Mouse (Mus musculus) stomach, embryonic 14.5 days (tissue): ENCODE results near the gene Mrrf. TPM values are rescaled to one million over a fixed set of nuclear protein-coding genes. Genes with fewer than 3 reads are reported as not detected.

Experiments used
- ATAC-seq: fragments of 200-750 bp; cut with Nextera tagmentation; 2 replicates; pipeline ENCODE4 v1.8.0; 2017; ENCODE audit warnings: low read depth, moderate TSS enrichment; ENCODE audit not compliant: insufficient number of reproducible peaks, insufficient read depth, low FRiP score
- H3K27ac ChIP-seq: fragments of 300-500 bp; sonication (generic); 2 replicates; pipeline ENCODE4 v1.5.1; 2014; ENCODE audit warnings: mild to moderate bottlenecking, low read length, moderate library complexity, mixed read lengths
- H3K27me3 ChIP-seq: fragments of 300-500 bp; sonication (generic); 2 replicates; pipeline ENCODE4 v1.6.1; 2014; ENCODE audit warnings: low read length, control low read depth, mixed read lengths; ENCODE audit not compliant: control insufficient read depth, insufficient read depth
- H3K36me3 ChIP-seq: fragments of 300-500 bp; sonication (generic); 2 replicates; pipeline ENCODE4 v1.6.1; 2014; ENCODE audit warnings: mild to moderate bottlenecking, control low read depth, low read length, moderate library complexity, mixed read lengths; ENCODE audit not compliant: control insufficient read depth, insufficient read depth
- H3K4me1 ChIP-seq: fragments of 300-500 bp; sonication (generic); 2 replicates; pipeline ENCODE4 v1.6.1; 2014; ENCODE audit warnings: low read length, control low read depth, mixed read lengths; ENCODE audit not compliant: control insufficient read depth, insufficient read depth
- H3K4me2 ChIP-seq: fragments of 300-500 bp; sonication (generic); replicated peaks from 2 replicates; pipeline ENCODE4 v1.6.1; 2014; ENCODE audit warnings: low read depth, low read length, control low read depth
- H3K4me3 ChIP-seq: fragments of 300-500 bp; sonication (generic); 2 replicates; pipeline ENCODE4 v1.5.1; 2014; ENCODE audit warnings: low read depth, low read length, control low read depth
- H3K9ac ChIP-seq: fragments of 300-500 bp; sonication (generic); replicated peaks from 2 replicates; pipeline ENCODE4 v1.6.1; 2014; ENCODE audit warnings: low read depth, mild to moderate bottlenecking, control low read depth, low read length, moderate library complexity, mixed read lengths
- H3K9me3 ChIP-seq: fragments of 300-500 bp; sonication (generic); 2 replicates; pipeline ENCODE4 v1.6.1; 2016; ENCODE audit warnings: low read depth, low read length, control low read depth; ENCODE audit not compliant: control insufficient read depth
- WGBS: fragments of 180-500 bp; shearing (Covaris S2); extraction: QIAGEN DNeasy Blood & Tissue Kit; methylation state at CpG from one replicate; pipeline ENCODE4 v1.1.7; 2014; 5-methylcytosine and 5-hydroxymethylcytosine counted together
- polyA plus RNA-seq: library from polyadenylated mRNA; unstranded; fragments of >200 nt; fragmentation: Nextera tagmentation; extraction: Ambion mirVana; gene quantifications from 2 replicates; pipeline ENCODE4 v1.2.1, GENCODE M21; 2014

Mrrf gene
- polyA plus RNA-seq, 1 experiment from 2014 or later: 33.8 TPM

DNA sequence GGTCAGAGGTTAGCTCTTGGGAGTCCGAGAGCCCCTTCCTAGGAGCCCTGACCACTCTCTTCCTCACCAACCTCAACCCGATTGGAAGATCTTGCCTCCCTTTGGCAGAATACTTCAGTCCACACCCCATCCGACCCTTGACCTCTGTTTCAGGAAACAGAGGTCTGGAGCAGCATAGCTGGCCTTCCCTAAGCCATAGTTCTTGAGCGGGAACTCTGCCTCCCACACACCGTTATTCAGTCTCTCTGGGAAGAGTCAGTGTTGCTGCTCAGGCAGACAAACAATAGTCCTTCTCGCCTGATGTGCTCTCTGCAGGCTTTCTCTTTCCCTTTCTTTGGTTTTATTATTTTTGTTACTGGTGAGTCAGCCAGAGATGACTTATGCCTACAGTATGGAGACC lies 36.5 kb upstream of the Mrrf start:
- Histone ChIP-seq H3K4me1 (peaks cover 17% of the 10 kb centered on the region; the same call in 1 of the 2 replicates), H3K36me3 (no peaks in the 10 kb centered on the region), H3K4me3 (no peak overlapping the region), H3K27me3 (peaks cover 83% of the 10 kb centered on the region), H3K27ac (no peak overlapping the region), H3K9me3 (no peaks in the 10 kb centered on the region), H3K4me2 (no peak overlapping the region), H3K9ac (no peak overlapping the region)
- WGBS: 18% methylated on average over 6 of the region's 6 CpGs
- ATAC-seq: no peak

DNA sequence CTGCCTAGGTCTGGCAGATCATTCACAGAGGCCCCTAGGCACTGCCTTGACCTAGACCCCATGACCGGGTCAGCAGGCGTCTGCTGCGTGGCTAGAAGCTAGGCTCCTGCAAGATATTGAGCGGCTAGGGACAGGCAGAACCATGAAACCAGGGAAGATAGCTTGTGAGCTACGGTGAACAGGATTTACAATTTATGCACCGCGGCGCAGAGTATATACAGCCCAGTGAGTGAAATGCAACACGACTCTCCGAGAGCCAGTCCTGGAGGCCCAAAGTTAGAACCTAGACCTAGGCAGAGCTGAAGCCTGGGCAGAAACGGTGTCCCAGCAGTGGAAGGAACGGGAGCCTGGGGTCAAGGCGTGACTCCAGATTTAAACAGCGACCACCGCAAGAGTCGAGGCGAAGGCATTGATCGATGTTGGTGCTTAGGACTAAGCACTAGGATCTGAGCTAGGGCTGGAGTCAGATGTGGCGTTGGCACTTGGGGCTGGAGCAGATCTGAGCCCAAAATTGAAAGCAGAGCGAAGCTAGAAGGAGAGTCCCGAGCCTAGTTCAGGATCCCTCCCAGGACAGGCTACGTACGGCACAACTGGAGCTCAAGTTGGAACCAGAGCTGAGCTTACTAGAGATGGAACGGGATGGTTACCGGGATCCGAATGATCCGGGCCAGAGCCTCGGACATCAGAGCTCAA lies 34.2 kb upstream of the Mrrf start:
- H3K27me3 ChIP-seq: peaks cover 79% of the 10 kb centered on the region
- peaks cover 23% of the 10 kb centered on the region for H3K4me1 ChIP-seq
- no peak overlapping the region for H3K9ac ChIP-seq
- no peak overlapping the region for H3K4me2 ChIP-seq
- H3K9me3 ChIP-seq: no peaks in the 10 kb centered on the region
- H3K4me3 ChIP-seq: peak overlapping the region; percentile 11; the same call in 1 of the 2 replicates
- no peak overlapping the region for H3K27ac ChIP-seq
- ATAC-seq: no peak; the same call in 1 of the 2 replicates
- H3K36me3 ChIP-seq: no peaks in the 10 kb centered on the region
- WGBS: 5% methylated on average over 28 of the region's 28 CpGs

DNA sequence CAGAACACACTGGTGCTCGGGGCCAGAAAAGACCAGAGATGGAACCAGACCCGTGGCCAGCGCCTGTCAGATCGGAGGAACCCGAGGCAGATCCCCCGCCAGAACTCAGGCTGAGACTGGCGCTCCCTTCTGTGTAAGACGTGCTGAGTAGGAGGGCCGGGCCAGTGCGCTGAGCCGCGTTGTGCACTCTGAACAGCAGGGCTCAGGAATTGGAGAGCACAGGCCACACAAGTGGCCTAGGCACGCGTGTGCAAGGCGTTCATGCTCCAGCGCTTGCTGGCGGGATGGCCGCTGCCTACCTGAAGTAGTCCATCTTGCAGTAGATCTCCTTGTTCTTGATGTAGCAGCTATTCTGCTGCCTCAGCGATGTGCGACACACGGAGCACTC lies 33.6 kb upstream of the Mrrf start:
- ATAC-seq: no peak

DNA sequence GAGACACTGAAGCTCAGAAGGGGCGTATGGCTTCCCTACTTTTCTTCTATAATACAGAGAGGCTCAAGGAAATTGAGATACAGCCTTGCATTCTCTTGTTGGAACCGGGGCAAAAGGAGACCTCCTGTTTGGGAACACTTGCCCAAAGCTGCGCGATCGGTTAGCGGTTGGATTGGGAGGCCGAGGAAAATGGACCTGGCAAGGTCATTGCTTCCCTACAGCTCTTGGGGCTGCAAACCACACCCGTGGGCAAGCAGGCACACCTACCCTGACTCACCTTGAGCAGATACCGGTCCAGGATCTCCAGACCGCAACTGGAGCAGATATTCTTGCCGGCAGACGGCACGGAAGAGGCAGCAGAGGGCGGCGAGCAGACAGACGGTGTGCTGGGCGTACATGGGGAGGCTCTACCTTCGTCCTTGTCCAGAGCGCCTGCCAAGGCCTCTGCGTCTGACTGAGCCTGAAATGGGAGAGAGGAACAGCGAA lies 33.1 kb upstream of the Mrrf start:
- Histone ChIP-seq H3K9ac (no peak overlapping the region), H3K4me3 (peak overlapping the region; percentile 30), H3K9me3 (no peaks in the 10 kb centered on the region), H3K27me3 (peaks cover 79% of the 10 kb centered on the region), H3K36me3 (no peaks in the 10 kb centered on the region), H3K27ac (no peak overlapping the region), H3K4me1 (peaks cover 23% of the 10 kb centered on the region), H3K4me2 (peak overlapping the region; percentile 23; the same call in 1 of the 2 replicates)
- 3% methylated on average over 21 of the region's 21 CpGs for WGBS
- no peak for ATAC-seq

More for the DNA sequence above, 33.6 kb upstream of the Mrrf start:
- no peaks in the 10 kb centered on the region for H3K9me3 ChIP-seq
- H3K27me3 ChIP-seq: peaks cover 81% of the 10 kb centered on the region
- no peak overlapping the region for H3K27ac ChIP-seq
- H3K4me2 ChIP-seq: no peak overlapping the region
- peaks cover 23% of the 10 kb centered on the region for H3K4me1 ChIP-seq
- H3K36me3 ChIP-seq: no peaks in the 10 kb centered on the region
- H3K9ac ChIP-seq: no peak overlapping the region
- H3K4me3 ChIP-seq: peak overlapping the region; percentile 30; the same call in 1 of the 2 replicates
- WGBS: 4% methylated on average over 21 of the region's 21 CpGs

DNA sequence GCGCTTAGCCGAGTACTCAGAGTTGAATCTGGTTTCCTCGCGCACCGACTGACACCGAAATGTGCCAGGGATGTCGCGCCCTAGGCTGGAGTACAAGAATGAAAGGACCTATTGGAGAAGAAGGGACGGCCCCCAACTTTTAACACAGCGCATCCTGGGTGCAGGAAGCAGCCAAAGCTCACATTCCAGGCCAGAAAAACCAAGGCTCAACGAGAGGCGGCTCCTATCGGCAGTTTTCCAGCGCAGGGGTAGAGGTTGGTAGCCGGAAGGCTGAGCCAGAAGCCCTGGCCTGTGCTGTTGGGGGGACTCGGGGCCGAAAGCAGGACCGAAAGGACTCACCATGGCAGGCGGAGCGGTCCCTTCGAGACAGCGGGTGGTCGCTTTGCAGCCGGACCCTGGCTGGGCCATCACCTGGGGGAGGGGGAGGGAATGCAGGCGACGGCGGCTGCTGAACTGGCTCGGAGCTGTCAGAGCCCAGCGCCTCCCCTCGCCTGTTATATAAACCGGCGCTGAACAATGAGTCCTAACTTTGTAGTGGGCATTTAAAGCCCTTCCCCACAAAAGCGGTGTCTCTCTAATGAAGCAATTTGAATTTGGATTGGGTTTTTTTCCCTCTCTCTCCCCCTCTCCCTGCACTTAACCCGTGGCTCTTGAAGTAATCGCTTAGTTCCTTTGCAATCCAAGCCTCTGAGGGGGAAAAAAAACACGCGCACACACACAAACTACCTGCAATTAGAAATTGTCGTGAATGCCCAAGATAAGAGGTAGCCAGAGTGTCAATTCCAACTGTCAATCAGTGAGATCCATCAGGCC lies 32.4 kb upstream of the Mrrf start:
- ATAC-seq: no peak
- H3K36me3 ChIP-seq: no peaks in the 10 kb centered on the region
- no peaks in the 10 kb centered on the region for H3K9me3 ChIP-seq
- H3K4me1 ChIP-seq: peaks cover 23% of the 10 kb centered on the region
- peak overlapping the region; percentile 23; the same call in 1 of the 2 replicates for H3K4me2 ChIP-seq
- no peak overlapping the region for H3K27ac ChIP-seq
- no peak overlapping the region for H3K9ac ChIP-seq
- peaks cover 73% of the 10 kb centered on the region for H3K27me3 ChIP-seq
- peak overlapping the region; percentile 30 for H3K4me3 ChIP-seq
- WGBS: under 1% methylated on average over 38 of the region's 38 CpGs

DNA sequence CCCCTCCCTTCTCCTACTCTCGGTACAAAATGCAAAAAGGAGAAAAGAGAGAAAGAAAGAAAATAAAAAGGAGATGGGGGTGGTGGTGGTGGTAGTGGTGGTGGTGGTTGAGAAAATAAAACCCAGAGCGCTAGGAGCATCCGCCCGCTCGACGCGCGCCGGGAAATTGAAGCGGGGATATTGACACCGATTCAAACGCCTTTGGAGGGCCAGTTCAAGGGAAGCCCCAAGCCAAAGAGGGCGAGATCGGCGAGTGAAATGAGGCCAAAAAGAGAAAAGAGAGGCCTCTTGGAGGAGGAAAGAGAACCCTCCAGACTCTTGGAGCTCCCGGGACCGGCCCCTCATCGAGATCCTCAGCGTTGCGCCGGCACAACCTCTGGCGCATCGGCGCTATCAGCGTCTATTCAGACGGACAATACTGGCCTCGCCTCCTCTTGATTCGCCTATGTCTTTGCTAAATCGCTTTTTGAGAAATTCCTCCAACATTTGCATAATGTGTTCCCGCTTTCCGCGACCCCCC lies 31.7 kb upstream of the Mrrf start:
- H3K9ac ChIP-seq: no peak overlapping the region
- peaks cover 69% of the 10 kb centered on the region for H3K27me3 ChIP-seq
- H3K4me1 ChIP-seq: peaks cover 23% of the 10 kb centered on the region
- no peaks in the 10 kb centered on the region for H3K9me3 ChIP-seq
- ATAC-seq: no peak
- H3K4me3 ChIP-seq: peak overlapping the region; percentile 30
- peak overlapping the region; percentile 71 for H3K4me2 ChIP-seq
- no peak overlapping the region for H3K27ac ChIP-seq
- under 1% methylated on average over 32 of the region's 32 CpGs for WGBS
- no peaks in the 10 kb centered on the region for H3K36me3 ChIP-seq

DNA sequence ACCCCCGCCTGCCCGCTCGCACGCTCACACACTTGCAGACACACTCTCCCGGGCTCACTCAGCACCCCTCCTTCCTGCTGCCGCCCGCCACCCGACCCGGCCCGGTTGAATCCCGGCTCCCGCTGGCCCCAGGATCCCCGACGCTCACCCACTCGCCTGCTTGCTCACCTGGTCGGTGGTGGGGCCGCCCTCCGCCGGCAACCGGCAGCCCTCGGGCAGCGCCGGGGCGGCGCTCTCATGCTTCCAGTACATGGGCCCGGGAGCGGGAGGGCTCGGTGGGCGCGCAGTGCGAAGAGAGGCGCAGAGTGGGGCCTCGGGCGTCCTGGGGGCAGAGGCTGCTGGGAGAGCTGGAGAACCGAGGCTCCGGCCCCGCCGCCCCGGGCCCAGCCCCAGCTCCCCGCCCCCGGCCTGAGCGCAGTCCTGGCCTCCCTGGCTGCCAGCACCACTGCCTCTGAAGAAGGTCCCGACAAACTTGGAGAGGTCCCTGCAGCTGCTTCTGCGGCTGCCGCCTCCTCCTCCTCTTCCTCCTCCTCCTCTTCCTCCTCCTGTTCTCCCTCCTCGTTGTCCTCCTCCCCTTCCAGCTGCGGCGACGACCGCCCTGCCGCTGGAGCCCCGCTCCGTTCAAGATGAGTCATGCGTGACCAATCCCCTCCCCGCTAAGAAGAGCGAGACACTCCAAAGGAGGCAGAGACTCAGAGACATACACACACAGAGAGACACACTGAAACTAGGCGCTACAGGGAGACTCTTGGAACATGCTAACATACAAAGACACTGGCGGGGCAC lies 31.0 kb upstream of the Mrrf start, which contains the start of gene Lhx6:
TSS of gene Lhx6 (minus strand) at position 453 of the 786 bp plus-strand sequence.
- Histone ChIP-seq H3K4me2 (peak within 1 kb of the TSS; percentile 71), H3K4me3 (peak within 1 kb of the TSS; percentile 30), H3K27ac (no peak within 1 kb of the TSS), H3K36me3 (no peaks in the 10 kb centered on the region), H3K4me1 (peaks cover 23% of the 10 kb centered on the region), H3K9ac (no peak within 1 kb of the TSS), H3K9me3 (no peaks in the 10 kb centered on the region), H3K27me3 (peaks cover 63% of the 10 kb centered on the region)
- ATAC-seq: peak; percentile 51; the same call in 1 of the 2 replicates
- WGBS: under 1% methylated on average over 54 of the region's 58 CpGs

DNA sequence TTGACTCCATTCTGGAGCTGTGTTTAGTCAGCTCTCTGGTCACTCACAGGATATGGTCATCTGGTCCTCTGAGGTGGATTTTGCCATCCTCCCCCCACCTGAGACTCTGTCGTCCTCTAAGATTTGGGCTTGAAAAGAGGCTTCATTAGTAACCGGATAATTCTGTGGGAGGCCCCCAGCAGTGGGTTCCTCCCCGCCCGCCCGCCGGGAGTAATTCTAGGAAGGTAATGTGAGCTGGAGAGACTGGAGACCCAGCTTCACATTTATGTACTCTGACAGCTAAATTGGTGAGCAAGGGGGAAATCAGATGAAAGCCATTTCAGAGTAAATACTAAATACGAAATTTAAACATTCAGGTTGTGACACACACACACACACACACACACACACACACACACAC lies 27.6 kb upstream of the Mrrf start:
- H3K27ac ChIP-seq: no peak overlapping the region
- no peak overlapping the region for H3K4me2 ChIP-seq
- H3K9ac ChIP-seq: no peak overlapping the region
- no peak for ATAC-seq
- no peaks in the 10 kb centered on the region for H3K36me3 ChIP-seq
- 10% methylated on average over 7 of the region's 7 CpGs for WGBS
- H3K4me3 ChIP-seq: no peak overlapping the region
- H3K4me1 ChIP-seq: peaks cover 14% of the 10 kb centered on the region
- no peaks in the 10 kb centered on the region for H3K9me3 ChIP-seq
- H3K27me3 ChIP-seq: peaks cover 30% of the 10 kb centered on the region
